Mouse (Mus musculus) CH12.LX (cell line): ENCODE measurements around the gene Prkag1. TPM values are rescaled to one million over a fixed set of nuclear protein-coding genes. Genes with fewer than 3 reads are reported as not detected.

ENCODE experiments used
- DNase-seq: peaks from one replicate; pipeline ENCODE4 v3.0.0-alpha.2; 2013; ENCODE audit errors: extremely low read depth
- H3K27ac ChIP-seq: 2 replicates; pipeline ENCODE4 v1.5.1; 2012; ENCODE audit warnings: low read depth, mild to moderate bottlenecking, control low read depth, moderate library complexity; ENCODE audit not compliant: insufficient read depth
- H3K27me3 ChIP-seq: replicated peaks from 2 replicates; pipeline ENCODE3; 2012; ENCODE audit warnings: inconsistent platforms
- H3K36me3 ChIP-seq, 2 experiments: replicated peaks in 1 of 2; 2 replicates each; pipeline versions ENCODE3 to v1.6.1; 2012; ENCODE audit warnings: inconsistent platforms in 1 of 2, low read length in 1 of 2, mild to moderate bottlenecking in 1 of 2, mixed read lengths in 1 of 2, moderate library complexity in 1 of 2; ENCODE audit not compliant: control insufficient read depth in 1 of 2, insufficient read depth in 1 of 2
- H3K4me1 ChIP-seq, 2 experiments: 2 replicates each; pipeline ENCODE4 v1.6.1; 2012; ENCODE audit warnings: inconsistent platforms in 1 of 2, moderate library complexity in 1 of 2; ENCODE audit not compliant: insufficient read depth in 2 of 2, control insufficient read depth in 1 of 2
- H3K4me2 ChIP-seq: 2 replicates; pipeline ENCODE4 v1.6.1; 2012; ENCODE audit warnings: low read depth, mild to moderate bottlenecking, control low read depth; ENCODE audit not compliant: poor library complexity, insufficient read depth, severe bottlenecking
- H3K4me3 ChIP-seq, 3 experiments: fragments of 150-350 bp in 1 of 3; sonication (generic) in 1 of 3; replicated peaks in 1 of 3; 2 replicates each; pipeline versions ENCODE3 to v1.5.1; 2011 to 2012; ENCODE audit warnings: low read depth in 2 of 3, low read length in 2 of 3, mild to moderate bottlenecking in 2 of 3, moderate library complexity in 2 of 3, control low read depth in 1 of 3, improper control_type of control experiment in 1 of 3, inconsistent platforms in 1 of 3, mixed read lengths in 1 of 3; ENCODE audit not compliant: poor library complexity in 1 of 3
- H3K79me2 ChIP-seq: replicated peaks from 2 replicates; pipeline ENCODE4 v1.6.1; 2012; ENCODE audit warnings: mild to moderate bottlenecking, moderate library complexity; ENCODE audit not compliant: control insufficient read depth, poor library complexity, insufficient read depth, severe bottlenecking; ENCODE audit errors: extremely low read depth
- H3K9ac ChIP-seq: 2 replicates; pipeline ENCODE4 v1.6.1; 2012; ENCODE audit warnings: low read depth, mild to moderate bottlenecking, control low read depth, moderate library complexity; ENCODE audit not compliant: insufficient read depth
- H3K9me3 ChIP-seq: replicated peaks from 2 replicates; pipeline ENCODE3; 2012; ENCODE audit warnings: low read length, inconsistent platforms, mixed read lengths
- CHD1 ChIP-seq: IDR thresholded peaks from 2 replicates; pipeline ENCODE4 v1.6.1; 2012; ENCODE audit warnings: low read depth, low read length, improper control_type of control experiment, inconsistent platforms
- CHD2 ChIP-seq: IDR thresholded peaks from 2 replicates; pipeline ENCODE4 v1.6.1; 2011; ENCODE audit warnings: low read length, improper control_type of control experiment
- E2F4 ChIP-seq: IDR thresholded peaks from 2 replicates; pipeline ENCODE4 v1.6.1; 2011; ENCODE audit warnings: low read depth, low read length, improper control_type of control experiment; ENCODE audit not compliant: insufficient replicate concordance
- EP300 ChIP-seq: IDR thresholded peaks from 2 replicates; pipeline ENCODE4 v1.6.1; 2011; ENCODE audit warnings: low read length, improper control_type of control experiment
- GABPA ChIP-seq: IDR thresholded peaks from 2 replicates; pipeline ENCODE4 v1.6.1; 2012; ENCODE audit warnings: low read depth, low read length, improper control_type of control experiment, inconsistent platforms; ENCODE audit not compliant: insufficient replicate concordance
- KAT2A ChIP-seq: IDR thresholded peaks from 2 replicates; pipeline ENCODE4 v1.6.1; 2012; ENCODE audit warnings: low read length, improper control_type of control experiment, inconsistent platforms; ENCODE audit not compliant: insufficient replicate concordance
- MAX ChIP-seq: IDR thresholded peaks from 2 replicates; pipeline ENCODE4 v1.6.1; 2011; ENCODE audit warnings: low read length, improper control_type of control experiment
- MAZ ChIP-seq: IDR thresholded peaks from 2 replicates; pipeline ENCODE4 v1.6.1; 2012; ENCODE audit warnings: low read depth, mild to moderate bottlenecking, inconsistent platforms, low read length, improper control_type of control experiment, moderate library complexity
- MXI1 ChIP-seq: IDR thresholded peaks from 2 replicates; pipeline ENCODE4 v1.6.1; 2011; ENCODE audit warnings: mild to moderate bottlenecking, low read depth, low read length, improper control_type of control experiment
- MYC ChIP-seq: IDR thresholded peaks from 2 replicates; pipeline ENCODE4 v1.6.1; 2011; ENCODE audit warnings: low read depth, mild to moderate bottlenecking, improper control_type of control experiment, low read length
- NELFE ChIP-seq: IDR thresholded peaks from 2 replicates; pipeline ENCODE4 v1.6.1; 2011; ENCODE audit warnings: low read depth, low read length, improper control_type of control experiment
- NRF1 ChIP-seq: IDR thresholded peaks from 2 replicates; pipeline ENCODE4 v1.6.1; 2014; ENCODE audit warnings: low read depth, mild to moderate bottlenecking, inconsistent platforms, low read length, improper control_type of control experiment, moderate library complexity
- POLR2A ChIP-seq: IDR thresholded peaks from 2 replicates; pipeline ENCODE4 v1.6.1; 2011; ENCODE audit warnings: low read depth, mild to moderate bottlenecking, improper control_type of control experiment, low read length
- POLR2AphosphoS2 ChIP-seq: IDR thresholded peaks from 2 replicates; pipeline ENCODE4 v1.6.1; 2011; ENCODE audit warnings: low read depth, low read length, improper control_type of control experiment
- RCOR1 ChIP-seq: conservative IDR thresholded peaks from 2 replicates; pipeline ENCODE4 v1.6.1; 2012; ENCODE audit warnings: low read depth, mild to moderate bottlenecking, inconsistent platforms, low read length, improper control_type of control experiment
- SIN3A ChIP-seq: IDR thresholded peaks from 2 replicates; pipeline ENCODE4 v1.6.1; 2012; ENCODE audit warnings: low read length, improper control_type of control experiment, inconsistent platforms
- SMC3 ChIP-seq: IDR thresholded peaks from 2 replicates; pipeline ENCODE4 v1.6.1; 2011; ENCODE audit warnings: low read depth, low read length, improper control_type of control experiment
- TBP ChIP-seq: conservative IDR thresholded peaks from 2 replicates; pipeline ENCODE4 v1.6.1; 2011; ENCODE audit warnings: low read depth, low read length, improper control_type of control experiment
- UBTF ChIP-seq: IDR thresholded peaks from 2 replicates; pipeline ENCODE4 v1.6.1; 2012; ENCODE audit warnings: low read depth, mild to moderate bottlenecking, inconsistent platforms, low read length, improper control_type of control experiment, moderate library complexity
- USF1 ChIP-seq: IDR thresholded peaks from 2 replicates; pipeline ENCODE4 v1.6.1; 2014; ENCODE audit warnings: low read depth, mild to moderate bottlenecking, inconsistent platforms, low read length, improper control_type of control experiment
- USF2 ChIP-seq: conservative IDR thresholded peaks from 2 replicates; pipeline ENCODE4 v1.6.1; 2011; ENCODE audit warnings: low read depth, low read length, improper control_type of control experiment
- ZC3H11A ChIP-seq: IDR thresholded peaks from 2 replicates; pipeline ENCODE4 v1.6.1; 2012; ENCODE audit warnings: low read depth, mild to moderate bottlenecking, inconsistent platforms, low read length, improper control_type of control experiment
- ZMIZ1 ChIP-seq: IDR thresholded peaks from 2 replicates; pipeline ENCODE4 v1.6.1; 2012; ENCODE audit warnings: low read depth, mild to moderate bottlenecking, inconsistent platforms, low read length, improper control_type of control experiment
- dilution Hi-C: fragments of 300-500 bp; cut with MboI; formaldehyde crosslinking; loops from 2 replicates; pipeline ENCODE4 v1.14.3; 2020; ENCODE audit warnings: low sequenced_read_pairs; ENCODE audit not compliant: extremely low pct_unique_long_range_greater_than_20kb, extremely low pct_ligation_motif_present
- in situ Hi-C: fragments of 300-500 bp; cut with MboI; formaldehyde crosslinking; loops from 3 replicates; pipeline ENCODE4 v1.14.3; 2019; ENCODE audit warnings: low sequenced_read_pairs, low pct_ligation_motif_present, low pct_unique_long_range_greater_than_20kb, mixed read lengths
- polyA plus RNA-seq: library from polyadenylated mRNA; unstranded; fragments of >175 nt; gene quantifications from 2 replicates; pipeline ENCODE4 v1.2.1, GENCODE M21; 2012; ENCODE audit warnings: low read depth; ENCODE audit not compliant: insufficient read length
- total RNA-seq, 2 experiments: library from RNA; depleted of rRNA; stranded (reverse); fragments of 300-350 nt in 1 of 2; fragments of >200 nt in 1 of 2; gene quantifications; 2 replicates each; pipeline ENCODE4 v1.2.3; 2012 to 2014

The Prkag1 gene
- total and polyA plus RNA-seq, 3 experiments: 49.4 to 87.5 (median 66.1) TPM

GRCm38 (mm10) chr15:98791771-98792170 is 39.5 kb downstream of the Prkag1 start:
- in situ Hi-C loops: no loop called here

GRCm38 (mm10) chr15:98791221-98791620 is 40.1 kb downstream of the Prkag1 start:
- H3K79me2 ChIP-seq: no peaks in the 10 kb centered on the region
- H3K4me3 ChIP-seq: peak overlapping the region in 1 of 3 experiments; percentile 43
- no peak for DNase-seq
- dilution Hi-C loops: no loop called here
- H3K27me3 ChIP-seq: peaks cover 63% of the 10 kb centered on the region
- H3K4me2 ChIP-seq: peak overlapping the region; percentile 73
- peaks cover 23% of the 10 kb centered on the region for H3K9me3 ChIP-seq
- TF ChIP-seq TBP (no peak), MAX (peak; percentile 11; the same call in 1 of the 2 replicates)
- TF ChIP-seq, all 38 proteins: peak for 1
- no peak overlapping the region for H3K9ac ChIP-seq
- in situ Hi-C loops: no loop called here
- H3K4me1 ChIP-seq: peaks cover 27 to 34% of the 10 kb centered on the region in 2 experiments
- H3K27ac ChIP-seq: no peak overlapping the region
- H3K36me3 ChIP-seq: no peaks in the 10 kb centered on the region

More at GRCm38 (mm10) chr15:98791771-98792170, 39.5 kb downstream of the Prkag1 start:
- dilution Hi-C loops: no loop called here
- peaks cover 23% of the 10 kb centered on the region for H3K9me3 ChIP-seq
- peaks cover 33 to 39% of the 10 kb centered on the region in 2 experiments for H3K4me1 ChIP-seq
- H3K4me2 ChIP-seq: peak overlapping the region; percentile 73; the same call in 1 of the 2 replicates
- no peak for TF ChIP-seq USF1
- TF ChIP-seq UBTF: no peak
- TF ChIP-seq ZMIZ1: no peak
- TF ChIP-seq NRF1: no peak
- TF ChIP-seq NELFE: no peak
- no peak for TF ChIP-seq SMC3
- no peak for TF ChIP-seq EP300
- no peak for TF ChIP-seq RCOR1
- TF ChIP-seq POLR2A: no peak
- TF ChIP-seq KAT2A: no peak
- TF ChIP-seq CHD1: no peak
- no peak for TF ChIP-seq E2F4
- no peak for TF ChIP-seq CHD2
- no peak for TF ChIP-seq MAZ
- TF ChIP-seq MXI1: 0 out of 2 replicates have a peak, but pooled peaks have one; percentile 38
- TF ChIP-seq GABPA: no peak
- no peak for TF ChIP-seq USF2
- 0 out of 2 replicates have a peak, but pooled peaks have one; percentile 21 for TF ChIP-seq MYC
- TF ChIP-seq SIN3A: no peak
- no peak for TF ChIP-seq POLR2AphosphoS2
- TF ChIP-seq MAX: peak; percentile 10; the same call in 1 of the 2 replicates
- TF ChIP-seq ZC3H11A: no peak
- no peak overlapping the region for H3K9ac ChIP-seq
- no peaks in the 10 kb centered on the region for H3K79me2 ChIP-seq
- no peak overlapping the region for H3K27ac ChIP-seq
- no peaks in the 10 kb centered on the region for H3K36me3 ChIP-seq
- DNase-seq: no peak
- peaks cover 67% of the 10 kb centered on the region for H3K27me3 ChIP-seq
- peak overlapping the region in 1 of 3 experiments; percentile 43 for H3K4me3 ChIP-seq
